Mouse (Mus musculus): ENCODE measurements around the gene Vsig2.

Vsig2 gene

DNA sequence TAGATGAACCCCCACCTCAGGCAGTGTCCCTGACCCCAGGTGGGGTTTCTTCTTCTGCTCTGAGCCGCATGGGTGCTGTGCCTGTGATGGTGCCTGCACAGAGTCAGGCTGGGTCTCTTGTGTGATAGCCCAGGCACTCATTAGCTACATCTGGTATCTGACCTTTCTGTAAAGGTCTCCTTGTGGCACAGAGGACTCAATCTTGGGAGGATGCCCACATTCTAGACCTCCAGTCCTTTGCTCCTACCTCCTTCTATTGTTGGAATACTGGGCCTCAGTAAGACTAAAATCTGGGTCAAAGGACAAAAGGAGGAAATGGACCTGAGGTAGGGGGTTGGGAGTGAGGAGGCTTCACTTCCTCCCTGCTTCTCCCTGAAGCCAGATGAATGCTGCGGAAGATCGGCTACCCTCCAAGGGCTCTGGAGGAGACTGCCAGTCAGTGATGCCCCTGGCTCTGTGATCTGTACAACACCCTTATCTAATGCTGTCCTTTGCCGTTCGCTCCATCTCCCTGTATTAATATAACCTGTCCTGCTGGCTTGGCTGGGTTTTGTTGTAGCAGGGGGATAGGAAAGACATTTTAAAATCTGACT, 1.3 kb upstream of the Vsig2 start:
- no peak for DNase-seq

DNA sequence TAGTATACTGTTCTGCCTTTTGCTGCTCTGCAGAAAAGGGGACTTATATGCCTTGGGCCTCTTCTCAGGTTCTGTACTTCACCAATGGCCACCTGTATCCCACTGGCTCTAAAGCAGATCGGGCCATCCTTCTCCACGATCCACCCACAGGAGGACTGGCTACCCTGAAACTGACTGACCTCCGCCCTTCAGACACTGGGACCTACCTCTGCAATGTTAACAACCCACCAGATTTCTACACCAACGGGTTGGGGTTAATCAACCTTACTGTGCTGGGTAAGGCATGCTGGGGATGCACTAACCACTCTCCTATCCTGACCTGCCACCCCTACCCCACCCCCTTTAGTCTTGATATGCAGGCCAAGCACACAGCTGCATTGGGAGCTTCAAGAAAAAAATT, 1.2 kb downstream of the Vsig2 start:
- DNase-seq, result no peak

DNA sequence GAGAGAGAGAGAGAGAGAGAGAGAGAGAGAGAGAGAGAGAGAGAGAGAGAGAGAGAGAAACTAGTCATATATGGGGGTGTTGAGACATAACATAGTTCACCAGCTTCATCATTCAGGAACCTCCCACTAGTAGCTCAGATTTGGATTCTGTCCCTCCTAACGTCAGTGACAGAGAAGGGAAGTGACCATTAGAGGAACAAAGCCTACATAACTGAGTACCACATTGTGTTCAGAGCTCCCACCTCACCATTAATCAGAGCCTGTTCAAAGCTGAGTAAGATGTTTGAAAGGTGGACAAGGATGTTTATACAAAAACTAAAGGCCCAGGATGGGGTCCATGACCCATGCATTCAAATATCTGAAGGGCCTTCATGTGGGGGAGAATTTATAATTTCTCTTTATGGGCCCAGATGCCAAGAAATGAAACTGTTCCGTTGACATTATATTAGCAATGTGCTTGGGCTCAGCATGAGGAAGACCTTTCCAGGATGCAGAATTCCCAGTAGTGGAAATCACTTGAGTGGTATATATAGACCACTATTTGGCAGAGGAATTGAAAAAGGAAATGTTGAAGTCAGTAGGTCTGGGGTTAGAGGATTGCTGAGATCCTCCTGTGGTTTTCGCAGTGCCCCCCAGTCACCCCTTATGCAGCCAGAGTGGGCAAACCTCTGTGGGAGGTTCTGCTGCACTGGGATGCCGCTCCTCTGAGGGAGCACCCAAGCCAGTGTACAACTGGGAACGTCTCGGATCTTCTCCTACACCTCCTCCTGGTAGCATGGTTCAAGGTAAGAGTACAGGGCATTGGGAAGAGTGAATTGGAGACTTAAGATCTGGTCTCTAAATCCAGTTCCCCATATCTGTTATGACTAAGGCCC, 1.9 kb downstream of the Vsig2 start:
- no peak for DNase-seq

DNA sequence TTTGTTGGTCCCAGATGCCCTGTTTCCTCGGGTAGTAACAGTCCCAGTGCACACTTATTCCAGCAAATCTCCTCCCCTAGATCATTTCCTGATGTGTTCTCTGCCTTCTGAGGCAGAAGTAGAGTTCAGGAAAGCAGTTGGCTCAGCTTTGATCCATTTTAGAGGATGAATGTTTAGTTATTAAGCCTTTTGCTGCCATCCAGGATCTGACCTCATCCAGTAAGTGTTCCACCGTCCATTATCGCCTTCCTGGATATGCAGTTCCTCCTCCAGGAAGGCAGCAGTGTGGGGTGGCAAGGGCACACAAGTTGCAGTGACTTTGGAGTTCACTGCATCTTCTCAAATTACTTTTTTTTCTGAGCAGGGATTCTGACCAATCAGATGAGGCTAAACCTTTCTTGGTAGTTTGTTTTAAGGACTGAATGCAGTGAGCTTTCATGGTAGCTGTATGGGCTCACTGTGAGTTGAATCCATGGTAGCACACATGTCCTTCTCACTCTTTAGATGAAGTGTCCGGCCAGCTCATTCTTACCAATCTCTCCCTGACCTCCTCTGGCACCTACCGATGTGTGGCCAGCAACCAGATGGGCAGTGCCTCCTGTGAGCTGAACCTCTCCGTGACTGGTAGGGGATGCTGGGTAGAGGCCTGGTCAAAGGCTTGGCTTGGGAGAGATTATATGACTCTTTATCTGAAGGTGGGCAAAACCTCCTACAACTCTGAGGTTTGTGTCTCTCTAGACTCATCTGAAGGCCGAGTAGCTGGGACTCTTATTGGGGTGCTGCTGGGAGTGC, 3.0 kb downstream of the Vsig2 start:
- DNase-seq, result no peak

DNA sequence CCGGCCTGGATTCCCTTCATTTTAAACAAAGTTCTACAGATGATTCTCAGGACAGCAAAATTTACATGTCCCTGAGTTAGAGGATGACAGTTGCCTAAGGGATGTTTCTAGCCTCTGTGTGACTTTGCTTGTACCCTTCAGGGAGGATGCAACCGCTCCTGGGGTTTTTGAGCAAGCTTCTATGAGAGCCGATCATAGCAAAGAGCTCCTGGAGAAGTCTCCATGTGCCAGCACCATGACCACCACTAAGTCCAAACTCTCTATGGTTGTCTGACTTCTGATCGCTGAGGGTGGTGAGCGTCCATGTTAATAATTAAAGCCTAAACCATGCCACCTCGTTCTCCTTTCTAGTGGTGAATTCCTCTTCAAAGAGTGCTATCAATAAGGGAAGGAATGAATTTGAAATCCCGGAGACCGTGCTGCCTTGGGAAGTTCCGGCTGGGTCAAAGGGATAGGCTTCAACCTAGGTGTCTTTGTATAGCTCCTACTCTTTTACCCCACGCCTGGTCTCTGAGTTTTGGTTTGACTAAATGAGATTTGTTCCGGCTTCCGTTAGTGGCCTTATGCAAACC, 4.9 kb downstream of the Vsig2 start:
- no peak for DNase-seq

DNA sequence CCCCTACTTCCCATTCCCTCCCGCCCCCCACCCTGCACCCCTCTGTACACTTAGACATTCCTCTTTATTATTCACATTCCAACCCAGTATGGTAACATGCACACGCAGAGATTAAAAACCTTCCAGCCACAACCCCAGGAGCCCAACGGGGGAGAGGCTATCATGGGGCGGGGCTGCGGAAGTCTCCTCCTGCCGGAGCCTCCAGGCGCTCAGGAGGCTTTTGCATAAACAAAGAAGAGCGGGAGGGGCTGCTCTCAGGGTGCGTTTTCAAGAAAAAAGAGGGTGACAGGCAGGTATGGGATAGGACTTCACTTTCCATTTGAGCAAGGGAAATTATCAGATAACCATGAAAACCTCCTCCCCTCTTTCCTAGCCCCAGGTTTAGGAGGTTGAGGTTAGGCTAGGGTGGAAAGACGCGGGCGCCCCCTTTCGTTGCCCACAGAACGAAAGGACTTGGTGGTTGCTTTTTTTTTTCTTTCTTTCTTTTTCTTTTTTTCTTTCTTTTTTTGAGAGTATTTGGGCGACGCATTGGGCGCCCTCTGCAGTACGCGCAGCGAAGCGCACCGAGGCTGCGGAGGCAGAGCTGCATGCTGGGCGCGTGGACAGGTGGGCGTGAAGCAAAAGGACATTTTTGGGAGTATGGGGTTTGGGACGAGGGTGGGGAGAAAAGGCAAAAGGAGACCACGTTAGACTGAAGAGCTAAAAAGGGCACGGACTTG, 5.6 kb downstream of the Vsig2 start:
- DNase-seq, result peak; percentile 76

DNA sequence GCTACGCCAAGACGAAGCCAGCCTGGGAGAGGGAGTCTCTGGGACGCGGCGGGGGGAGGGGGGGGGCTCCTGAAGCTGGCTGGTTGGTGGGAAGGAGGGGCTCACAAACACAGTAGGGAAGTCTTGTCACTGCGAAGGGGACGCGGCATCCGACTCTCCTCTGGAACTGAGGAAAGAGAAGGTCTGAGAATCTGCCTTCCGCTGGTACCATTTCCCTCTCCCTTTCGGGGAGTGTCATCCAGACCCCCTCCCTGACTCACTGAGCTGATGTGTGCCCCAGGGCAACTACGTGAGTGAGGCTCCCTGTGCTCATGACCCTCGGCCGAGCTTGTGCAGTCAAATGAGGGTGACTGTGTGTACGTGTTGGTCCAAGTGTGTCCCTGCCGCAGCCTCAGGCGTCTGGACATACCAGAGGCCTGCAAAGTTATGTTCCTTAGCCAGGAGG, 6.1 kb downstream of the Vsig2 start:
- DNase-seq, result no peak

DNA sequence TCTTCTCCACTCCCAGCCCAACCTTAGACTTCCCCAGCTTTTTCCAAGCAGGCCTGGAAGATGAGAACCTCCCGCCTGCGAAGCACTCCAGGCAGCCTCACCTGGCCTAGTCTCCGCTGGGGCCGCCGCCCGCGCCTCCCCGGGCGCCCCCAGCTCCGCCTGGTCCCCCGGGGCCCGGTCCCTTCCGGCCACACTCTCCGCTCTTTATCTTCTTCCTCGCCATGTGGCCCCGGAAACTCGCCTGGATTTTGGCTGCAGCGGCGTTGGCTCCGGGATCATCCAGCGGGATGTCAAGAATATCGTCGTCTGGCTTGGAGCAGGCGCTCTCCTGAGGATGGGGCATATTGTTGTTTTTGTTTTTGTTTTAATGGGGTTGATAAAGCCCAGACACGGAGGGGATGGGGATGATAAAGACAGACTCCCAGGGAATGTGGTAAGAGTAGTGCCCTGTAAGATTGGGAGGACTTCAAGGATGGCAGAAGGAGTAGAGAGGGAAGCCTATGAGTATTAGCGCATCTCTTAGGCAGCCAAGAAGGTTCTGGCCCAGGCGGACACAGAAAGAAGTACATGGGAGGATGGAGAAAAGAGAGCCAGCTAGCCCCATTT, 6.9 kb downstream of the Vsig2 start:
- no peak for DNase-seq

DNA sequence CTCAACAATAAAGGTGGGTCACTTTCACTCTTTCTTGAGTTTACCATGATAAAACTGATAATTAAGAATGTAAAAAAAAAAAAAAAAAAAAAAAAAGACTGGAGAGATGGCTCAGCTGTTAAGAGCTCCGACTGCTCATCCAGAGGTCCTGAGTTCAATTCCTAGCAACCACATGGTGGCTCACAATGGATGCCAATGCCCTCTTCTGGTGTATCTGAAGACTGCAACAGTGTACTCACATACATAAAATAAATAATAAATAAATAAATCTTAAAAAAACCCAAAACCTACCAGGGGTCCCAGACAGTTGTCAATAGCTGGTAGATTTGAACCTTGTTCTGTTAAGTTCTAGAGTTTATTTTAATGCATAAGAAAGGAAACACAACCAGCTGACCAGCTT, 7.8 kb downstream of the Vsig2 start:
- DNase-seq, result no peak

DNA sequence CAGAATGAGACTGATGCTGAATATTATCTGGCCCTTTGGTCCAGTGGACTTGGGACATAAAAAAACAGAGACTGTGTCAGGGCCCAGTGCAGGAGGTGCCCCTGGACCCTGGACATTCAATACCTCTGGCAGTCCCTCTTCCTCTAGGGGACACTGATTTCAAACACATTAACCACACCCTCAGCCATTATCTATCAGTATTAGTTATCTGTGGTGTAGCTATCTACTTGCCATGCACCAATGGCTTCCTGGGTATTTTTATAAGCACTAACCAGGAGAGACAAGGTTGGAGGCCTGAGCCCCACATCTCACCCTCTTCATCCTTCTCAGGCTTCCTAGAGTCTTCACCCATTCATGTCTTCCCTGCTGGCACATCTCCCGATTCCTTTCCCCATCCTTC, 11.4 kb downstream of the Vsig2 start:
- DNase-seq, result no peak

DNA sequence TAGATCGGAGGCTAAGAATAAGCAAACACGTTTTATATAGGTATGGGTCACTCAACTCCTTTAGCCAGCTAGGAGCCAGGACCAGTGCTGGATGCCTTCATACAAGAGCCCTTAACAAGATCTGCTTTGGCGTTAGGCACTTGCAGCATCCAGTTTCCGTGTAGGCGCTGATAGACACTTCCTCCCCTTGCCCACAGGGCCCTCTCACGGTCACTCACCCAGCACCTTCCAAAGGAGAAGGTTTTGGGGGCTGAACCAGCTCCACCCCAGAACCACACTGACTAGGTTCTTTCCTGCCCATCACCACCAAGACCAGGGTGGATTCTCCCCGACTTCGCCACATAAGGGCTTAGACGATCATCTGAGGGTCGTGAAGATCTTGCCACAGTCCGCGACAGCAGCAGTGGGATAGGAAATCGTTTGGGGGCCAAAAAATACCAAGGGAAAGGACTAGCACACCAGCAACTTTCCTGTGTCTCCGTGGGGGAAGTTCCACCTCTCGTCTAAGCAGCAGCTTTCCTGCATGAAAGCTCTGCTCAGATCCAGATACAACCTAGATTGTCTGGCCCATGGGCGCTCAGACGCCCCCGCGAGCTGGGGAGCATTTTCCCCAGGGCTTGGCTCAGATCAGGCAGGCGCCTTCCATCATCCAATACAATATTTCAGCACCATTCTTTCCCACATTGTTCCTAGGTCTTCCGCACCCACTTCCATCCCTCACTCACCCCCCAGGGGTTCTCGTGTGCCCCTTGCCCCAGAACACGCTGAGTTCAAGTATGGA, 12.9 kb downstream of the Vsig2 start:
- no peak for DNase-seq

DNA sequence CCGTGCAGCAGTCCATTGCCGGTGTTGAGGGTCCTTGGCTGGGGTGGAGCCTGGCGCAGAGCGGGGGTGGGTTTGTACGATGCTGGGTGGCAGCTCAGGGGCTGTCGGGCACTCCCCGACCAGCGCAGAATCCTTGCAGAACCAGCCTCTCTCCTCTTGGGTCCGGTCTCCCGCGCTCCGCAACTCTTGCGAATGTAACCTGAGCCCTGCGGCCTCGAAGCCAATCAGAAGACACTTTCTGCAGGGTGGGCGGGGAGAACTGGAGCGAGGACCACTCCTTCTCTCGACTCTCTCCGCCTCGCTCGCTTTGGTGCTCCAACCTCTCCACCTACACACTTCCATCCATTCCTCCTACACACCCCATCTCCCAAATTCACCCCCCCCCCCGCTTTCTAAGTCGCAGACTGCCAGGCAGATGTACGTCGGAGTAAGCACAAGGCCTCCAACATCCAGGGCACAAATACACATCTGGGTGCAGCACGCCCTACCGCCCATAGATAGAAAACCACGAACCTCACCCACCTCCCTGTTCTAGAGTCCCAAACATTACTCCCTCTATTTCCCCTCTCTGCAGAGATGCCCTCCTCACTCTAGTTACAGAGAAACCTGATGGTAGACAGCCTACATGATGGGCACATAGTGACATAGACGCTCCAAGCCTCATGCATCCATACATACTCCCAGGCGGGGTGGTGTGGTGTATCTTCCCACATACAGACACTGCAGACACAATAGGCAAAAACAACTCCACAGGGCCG, 13.7 kb downstream of the Vsig2 start, which contains the start of gene Nrgn:
Gene Nrgn, minus strand, starts transcription at position 369 of the 758 bp plus-strand sequence.
- DNase-seq, result peak; percentile 84

DNA sequence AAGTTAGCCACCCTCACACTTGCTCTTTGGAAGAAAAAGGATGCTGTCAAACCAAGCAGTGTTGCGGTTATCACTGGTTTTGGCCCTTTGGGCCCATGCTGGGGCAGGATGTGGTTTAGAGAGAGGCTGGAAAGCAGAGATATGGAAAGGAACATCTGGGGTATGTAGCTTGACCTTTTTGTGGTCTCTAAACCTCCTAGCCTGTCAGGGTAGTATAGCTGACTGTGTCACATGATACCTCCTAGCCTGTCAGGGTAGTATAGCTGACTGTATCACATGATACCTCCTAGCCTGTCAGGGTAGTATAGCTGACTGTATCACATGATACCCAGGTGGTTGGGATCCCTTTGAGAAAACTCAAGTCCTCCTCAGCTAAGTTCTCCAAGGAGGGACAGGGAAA, 15.2 kb downstream of the Vsig2 start:
- no peak for DNase-seq

DNA sequence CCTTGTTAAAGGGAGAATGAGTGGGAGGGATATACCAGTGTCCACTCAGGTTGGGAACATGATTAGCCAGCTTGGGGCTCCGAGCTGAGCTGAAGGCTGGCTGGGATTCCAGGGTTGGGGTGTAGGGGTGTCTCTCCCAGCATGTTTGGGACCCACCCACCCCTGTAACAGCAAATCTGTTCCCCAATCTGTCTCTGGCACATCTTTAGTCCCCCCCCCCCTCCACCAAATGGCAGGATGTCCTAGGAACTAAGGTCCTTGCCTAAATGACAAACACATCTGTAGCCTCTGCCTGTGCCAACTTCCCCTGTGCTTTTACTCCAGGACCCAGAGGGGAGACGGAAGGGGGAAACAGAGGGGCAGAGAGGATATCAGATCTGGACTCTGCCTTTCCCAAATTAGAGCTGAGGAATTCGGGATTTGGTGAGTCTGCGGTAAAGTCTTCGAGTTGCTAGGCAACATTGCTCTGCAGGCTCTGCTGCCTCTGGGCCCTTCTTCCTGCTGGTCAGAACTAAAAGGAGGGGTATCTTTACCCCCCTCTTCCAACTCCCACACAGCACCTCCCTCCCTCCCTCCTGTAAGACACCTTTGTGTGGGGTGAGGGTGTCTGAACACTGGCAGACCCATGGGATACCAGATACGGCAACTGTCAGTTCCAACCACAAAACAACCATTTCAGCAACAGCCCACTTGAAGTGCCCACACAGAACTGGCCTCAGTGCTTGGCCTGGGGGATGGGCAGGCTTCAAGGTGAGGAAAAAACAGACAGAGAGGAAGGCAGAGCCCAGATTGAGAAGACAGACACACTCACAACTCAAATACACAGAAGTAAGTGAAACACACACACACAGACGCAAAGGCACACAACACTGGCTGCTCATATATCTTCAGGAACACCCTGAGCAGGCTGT, 16.0 kb downstream of the Vsig2 start, which contains the start of gene Siae:
Gene Siae, plus strand, starts transcription at position 861 of the 911 bp plus-strand sequence.
- no peak for DNase-seq

DNA sequence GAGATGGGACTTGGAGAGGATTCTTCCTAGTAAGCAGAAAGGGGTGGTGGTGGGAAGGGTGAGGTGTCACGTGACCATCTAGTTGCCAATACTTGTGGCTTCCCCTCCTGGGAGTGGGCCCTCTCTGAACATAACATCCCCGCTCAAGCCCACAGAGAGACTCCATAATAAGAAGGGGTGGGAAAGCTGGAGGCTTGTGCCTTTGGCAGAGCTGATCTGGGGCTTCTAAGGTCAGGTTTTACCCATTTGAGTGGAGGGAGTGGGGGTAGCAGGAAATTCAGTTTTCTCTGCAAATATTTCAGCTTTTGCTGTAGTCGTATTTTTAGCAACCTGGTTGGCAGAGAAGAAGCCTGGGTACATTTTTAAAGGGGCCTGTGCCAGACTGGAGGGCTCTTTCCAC, 17.3 kb downstream of the Vsig2 start:
- DNase-seq, result no peak

DNA sequence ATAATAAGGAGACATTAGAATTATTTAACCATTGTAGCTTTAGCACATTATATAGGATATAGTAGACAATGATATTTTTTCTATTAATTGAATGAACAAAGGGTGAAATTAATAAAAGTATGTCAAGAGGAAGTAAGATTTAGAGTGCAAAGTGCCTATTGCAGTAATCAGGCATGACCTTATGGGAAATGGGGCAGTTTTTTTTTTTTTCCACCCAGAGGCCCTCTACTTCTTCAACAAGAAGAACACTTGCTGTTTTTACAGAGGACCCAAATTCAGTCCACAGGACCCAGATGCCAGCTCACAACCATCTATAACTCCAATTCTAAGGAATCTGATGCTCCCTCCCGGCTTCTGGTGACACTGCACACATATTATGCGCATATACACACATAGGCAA, 21.6 kb downstream of the Vsig2 start:
- DNase-seq, result no peak

DNA sequence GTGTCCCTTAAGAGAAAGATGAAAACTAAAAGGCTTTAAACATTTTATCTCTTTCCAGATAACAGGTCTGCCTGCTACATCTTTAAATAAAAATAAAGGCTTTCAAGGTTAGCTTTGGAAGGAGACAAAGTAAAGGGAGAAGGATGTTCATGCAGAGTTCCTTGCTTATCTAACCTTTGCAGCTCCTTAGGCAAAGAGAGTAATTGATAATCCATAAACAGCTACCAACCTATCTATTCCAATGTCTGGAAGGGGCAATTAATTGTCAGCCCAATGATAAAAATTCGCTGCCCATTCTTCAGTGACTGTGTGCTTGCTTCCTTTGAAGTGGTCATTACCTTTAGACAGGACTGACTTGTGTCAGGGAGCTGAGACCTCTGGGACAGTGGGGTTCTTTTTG, 24.8 kb downstream of the Vsig2 start:
- no peak for DNase-seq

DNA sequence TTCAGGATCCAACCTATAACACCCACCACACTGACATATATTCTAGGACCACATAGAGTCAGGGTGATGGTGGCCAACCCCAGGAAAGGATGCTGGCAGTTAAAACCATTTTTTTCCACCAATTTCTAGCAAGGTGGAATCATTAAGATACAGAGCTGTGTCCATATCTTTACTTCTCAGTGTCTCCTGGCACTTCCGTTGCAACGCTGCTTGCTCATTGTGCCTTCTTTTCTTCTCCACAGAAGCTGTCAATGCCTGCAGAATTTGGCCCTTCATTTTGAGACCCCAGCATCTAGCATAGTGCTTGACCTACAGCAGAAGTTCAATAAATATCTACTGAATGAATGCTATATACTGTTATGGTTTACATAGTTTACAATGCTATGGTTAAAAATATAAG, 28.0 kb downstream of the Vsig2 start:
- DNase-seq, result no peak

DNA sequence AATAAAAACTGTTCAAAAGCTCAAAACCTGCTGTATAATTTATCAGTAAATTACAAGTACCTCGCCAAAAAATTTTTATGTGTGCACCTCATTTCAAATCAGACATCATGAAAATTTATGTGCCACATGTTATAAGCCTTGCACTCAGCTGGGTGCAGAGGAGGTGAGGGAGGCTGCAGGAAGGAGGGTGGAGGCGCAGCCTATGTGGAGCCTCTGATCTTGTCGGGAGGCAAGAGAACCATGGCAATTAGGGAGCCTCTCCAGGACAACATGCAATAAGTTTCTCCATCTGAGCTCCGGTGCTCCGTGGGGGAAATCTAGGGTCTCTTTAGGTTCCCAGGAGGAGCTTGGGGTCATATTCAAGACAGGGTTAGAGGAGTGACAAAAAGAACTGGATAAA, 28.4 kb downstream of the Vsig2 start:
- DNase-seq, result no peak

Measured in lung, postnatal 14 days (tissue).